Mouse (Mus musculus): ENCODE results near the gene Ccdc12. TPM values are rescaled to one million over a fixed set of nuclear protein-coding genes. Genes with fewer than 3 reads are reported as not detected.
A peak's percentile ranks its signal among the peaks of the same experiment; 100 is the strongest.

Ccdc12 gene
- total RNA-seq, 2 experiments from 2014 or later, result 50.2 to 66.0 TPM

DNA sequence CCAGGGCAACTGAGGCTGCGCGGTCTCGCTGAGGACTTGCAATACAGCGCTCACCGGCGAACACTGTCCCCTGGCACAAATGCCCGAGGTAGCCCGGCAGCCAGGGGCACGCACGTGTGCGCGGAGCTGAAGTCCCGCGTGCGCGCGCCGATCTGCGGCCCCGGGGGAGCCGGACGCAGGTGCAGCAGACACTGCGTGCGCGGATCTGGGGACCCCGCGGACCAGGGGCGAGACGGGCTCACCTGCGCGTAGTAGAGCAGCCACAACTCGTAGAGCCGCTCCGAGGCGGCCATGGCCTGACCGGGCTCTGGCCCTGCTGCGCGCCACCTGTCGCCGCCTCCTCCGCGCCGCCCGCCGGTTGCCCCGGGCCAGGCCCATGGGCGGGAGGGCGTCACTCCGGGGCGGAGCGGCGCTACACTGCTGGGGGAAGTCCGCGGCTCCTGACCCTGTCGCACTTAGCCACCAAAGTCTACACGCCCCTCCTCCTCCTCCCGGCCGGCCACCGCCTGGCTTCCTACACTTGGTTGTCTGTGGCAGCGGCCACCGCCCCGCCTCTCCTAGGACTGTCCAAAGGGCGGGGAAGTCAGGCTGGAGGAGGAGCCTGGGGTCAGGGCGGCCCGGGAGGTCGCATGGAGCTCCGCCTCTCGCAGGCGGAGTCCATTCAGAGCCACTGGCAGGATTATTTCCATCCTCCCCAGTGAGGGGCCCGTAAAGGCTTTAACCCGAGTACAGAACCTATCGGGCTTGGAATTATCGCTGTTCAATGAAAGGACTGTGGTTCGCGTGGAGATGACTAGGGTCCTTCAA lies 2.4 kb upstream of the Ccdc12 start, which contains the start of gene Nbeal2:
Gene Nbeal2, minus strand, starts transcription at position 507 of the 807 bp plus-strand sequence.
- peak within 1 kb of the TSS; percentile 100 for H3K27ac ChIP-seq
- TF ChIP-seq CTCF (conservative IDR thresholded peaks at IDR 0.05), result no peak; the same call in 1 of the 2 replicates
- DNase-seq (ENCODE audit: low spot score in 2 of 2), result peak; percentile 78 to 83
- peak within 1 kb of the TSS; percentile 78 for H3K4me3 ChIP-seq

DNA sequence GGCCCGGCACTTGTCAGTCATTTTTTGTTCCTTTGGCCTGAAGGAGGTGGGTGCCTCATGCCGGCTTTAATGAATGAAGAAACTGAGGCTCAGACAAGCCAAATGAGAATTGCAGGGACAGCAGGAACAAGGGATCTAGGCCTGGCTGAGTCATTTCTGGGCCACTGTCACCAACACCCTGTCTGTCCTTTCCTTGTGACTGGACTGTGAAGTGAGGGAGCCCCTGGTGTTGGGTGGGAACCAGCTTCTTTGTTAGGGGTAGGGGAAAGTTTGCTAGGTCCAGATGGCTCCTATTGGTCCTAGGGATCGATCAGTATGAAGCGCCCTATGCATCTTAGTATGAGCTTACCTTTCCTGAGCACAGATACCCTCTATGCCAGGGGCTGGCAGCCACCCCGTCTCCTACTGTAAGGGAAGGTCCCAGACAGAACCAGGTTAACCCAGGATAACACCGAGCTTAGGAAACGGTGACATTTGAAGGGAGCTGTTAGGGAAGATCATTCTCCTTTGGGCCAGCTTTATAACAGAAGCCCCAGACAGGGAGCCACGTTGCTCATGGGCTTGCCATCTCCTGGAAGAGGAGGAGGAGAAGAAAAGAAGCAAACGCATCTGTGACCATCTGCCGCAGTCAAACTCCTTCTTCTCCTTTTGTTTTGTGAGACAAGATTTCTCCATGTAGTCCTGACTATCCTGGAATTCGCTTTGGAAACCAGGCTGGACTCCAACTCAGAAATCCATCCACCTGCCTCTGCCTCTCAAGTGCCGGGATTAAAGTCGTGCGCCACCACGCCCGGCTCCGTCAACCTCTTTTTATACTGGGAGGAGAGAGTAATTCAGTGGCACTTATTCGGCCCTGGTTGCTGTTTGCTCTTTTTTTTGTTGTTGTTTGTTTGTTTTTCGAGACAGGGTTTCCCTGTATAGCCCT lies 1.3 kb upstream of the Ccdc12 start:
- Histone ChIP-seq H3K4me3 (peak overlapping the region; percentile 78), H3K27ac (peak overlapping the region; percentile 100)
- no peak for DNase-seq (ENCODE audit: low spot score in 2 of 2)
- TF ChIP-seq CTCF (conservative IDR thresholded peaks at IDR 0.05), result no peak

DNA sequence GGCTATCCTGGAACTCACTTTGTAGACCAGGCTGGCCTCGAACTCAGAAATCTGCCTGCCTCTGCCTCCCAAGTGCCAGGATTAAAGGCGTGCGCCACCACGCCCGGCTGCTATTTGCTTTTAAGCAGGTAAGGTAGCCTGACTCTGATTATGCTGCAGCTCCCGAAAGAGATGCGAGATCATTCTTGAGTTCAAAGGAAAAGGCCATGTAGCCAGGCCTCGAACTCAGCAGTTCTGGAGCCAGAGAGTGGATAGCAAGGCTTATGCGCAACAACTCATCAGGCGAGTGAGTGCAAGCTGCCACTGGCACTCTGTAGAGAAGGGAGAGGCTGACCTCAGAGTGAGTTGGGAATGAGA lies 674 bp upstream of the Ccdc12 start:
- peak overlapping the region; percentile 73 for H3K4me3 ChIP-seq
- no peak for TF ChIP-seq CTCF (conservative IDR thresholded peaks at IDR 0.05)
- H3K27ac ChIP-seq, result peak overlapping the region; percentile 100
- DNase-seq (ENCODE audit: low spot score in 2 of 2), result no peak

DNA sequence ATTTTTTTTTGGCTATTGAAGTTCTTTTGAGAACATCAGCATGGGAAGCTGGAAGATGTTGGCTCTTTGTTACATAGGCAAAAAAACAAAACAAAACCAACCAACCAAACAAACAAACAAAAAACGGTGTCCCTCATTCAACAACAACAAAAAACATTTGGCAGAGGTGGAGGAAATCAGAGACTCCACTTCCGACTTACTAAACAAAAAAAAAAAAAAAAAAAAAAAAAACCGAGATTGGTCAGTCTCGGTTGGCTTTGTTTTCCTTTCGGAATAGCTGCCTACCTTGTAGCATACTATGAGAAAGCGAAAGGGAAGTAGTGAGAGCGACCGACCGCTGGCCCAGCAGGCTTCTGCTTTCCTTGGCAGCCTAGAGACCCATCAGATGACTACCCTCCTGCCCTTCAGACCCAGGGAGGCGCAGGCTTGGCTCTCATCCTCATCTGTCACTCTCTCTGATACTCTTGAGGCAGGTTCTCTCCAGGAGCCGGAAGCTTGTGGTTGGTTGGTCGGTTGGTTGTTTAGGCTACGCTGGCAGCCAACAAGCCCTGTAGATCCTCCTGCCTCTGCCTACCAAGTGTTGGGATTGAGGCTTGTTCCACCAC lies 1.3 kb downstream of the Ccdc12 start:
- TF ChIP-seq CTCF (conservative IDR thresholded peaks at IDR 0.05), result no peak
- Histone ChIP-seq H3K27ac (peak overlapping the region; percentile 100), H3K4me3 (peak overlapping the region; percentile 73)
- no peak for DNase-seq (ENCODE audit: low spot score in 2 of 2)

DNA sequence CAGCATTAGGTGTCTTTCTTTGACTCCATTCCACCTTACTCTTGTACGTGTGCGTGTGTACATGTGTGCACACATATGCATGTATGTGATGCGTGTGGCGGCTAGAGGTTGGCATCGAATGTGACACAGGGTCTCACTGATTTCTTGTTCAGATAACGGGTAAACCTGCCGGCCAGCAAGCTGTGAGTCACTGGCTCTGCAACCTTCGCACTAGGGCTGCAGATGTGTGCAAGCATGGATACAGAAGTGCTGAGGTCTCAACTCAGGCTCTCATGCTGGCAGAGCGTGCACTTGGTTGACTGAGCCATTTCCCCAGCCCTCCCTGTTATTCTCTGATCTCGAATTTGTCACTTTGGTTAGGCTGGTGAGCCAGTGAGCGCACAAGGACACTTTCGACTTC lies 3.2 kb downstream of the Ccdc12 start:
- H3K4me3 ChIP-seq, result no peak overlapping the region
- DNase-seq (ENCODE audit: low spot score in 2 of 2), result no peak
- TF ChIP-seq CTCF (conservative IDR thresholded peaks at IDR 0.05), result no peak
- no peak overlapping the region for H3K27ac ChIP-seq

DNA sequence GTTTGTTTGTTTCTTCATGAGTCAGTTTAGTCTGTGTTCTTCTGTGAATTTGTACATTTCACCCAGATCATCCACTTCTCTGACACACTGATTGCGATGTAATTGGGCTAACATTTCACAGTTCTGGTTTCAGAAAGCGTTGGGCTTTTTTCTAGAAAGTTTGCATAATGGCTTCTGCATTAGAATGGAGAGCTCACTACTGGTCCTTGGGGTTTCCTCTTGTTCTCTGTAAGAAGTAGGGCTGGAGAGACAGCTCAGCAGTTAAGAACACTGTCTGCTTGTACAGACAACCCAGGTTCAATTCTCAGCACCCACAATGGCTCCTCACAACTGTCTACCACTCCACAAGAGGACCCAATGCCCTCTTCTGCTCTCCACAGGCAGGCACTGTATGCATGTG lies 3.9 kb downstream of the Ccdc12 start:
- DNase-seq (ENCODE audit: low spot score in 2 of 2), result no peak
- Histone ChIP-seq H3K4me3 (no peak overlapping the region), H3K27ac (peak overlapping the region; percentile 59; the same call in 1 of the 2 replicates)
- TF ChIP-seq CTCF (conservative IDR thresholded peaks at IDR 0.05), result no peak

DNA sequence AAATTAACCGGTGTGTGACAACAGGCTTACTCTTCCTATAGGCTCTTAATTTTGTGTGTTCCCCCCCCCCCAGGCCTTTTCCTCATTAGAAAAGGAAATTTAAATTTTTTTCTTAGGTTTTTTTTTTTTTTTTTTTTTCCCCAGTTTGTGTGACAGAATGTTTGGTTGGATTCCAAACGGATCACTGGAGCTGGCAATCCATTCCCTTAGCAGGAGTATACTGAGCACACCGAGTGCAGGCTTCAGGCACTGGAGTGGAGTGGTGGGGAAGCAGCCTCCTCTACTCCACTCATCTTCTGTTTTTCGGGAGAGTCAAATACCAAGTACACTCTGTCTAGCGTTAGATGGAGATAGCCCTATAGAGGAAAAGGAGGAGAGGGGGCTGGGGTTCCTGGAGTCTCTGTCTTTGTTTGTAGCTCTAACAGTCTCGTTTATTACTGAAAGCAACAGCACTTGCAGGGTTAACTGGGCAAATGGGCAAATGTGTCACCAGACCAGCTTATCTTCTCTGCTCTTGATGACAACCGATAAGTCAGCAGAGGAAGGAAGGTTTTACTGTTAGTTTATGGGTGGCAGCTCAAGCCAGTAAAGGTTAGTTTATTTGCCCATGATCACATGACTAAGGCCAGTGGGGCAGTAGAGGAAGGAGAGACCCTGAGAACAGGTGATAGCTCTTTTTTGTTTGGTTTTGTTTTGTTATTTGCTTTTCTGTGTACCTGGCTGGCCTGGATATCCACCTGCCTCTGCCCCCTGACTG lies 4.7 kb downstream of the Ccdc12 start:
- peak overlapping the region; percentile 76 for H3K27ac ChIP-seq
- H3K4me3 ChIP-seq, result no peak overlapping the region; the same call in 1 of the 2 replicates
- peak in 1 of 2 experiments; percentile 34 for DNase-seq (ENCODE audit: low spot score in 2 of 2)
- no peak for TF ChIP-seq CTCF (conservative IDR thresholded peaks at IDR 0.05)

DNA sequence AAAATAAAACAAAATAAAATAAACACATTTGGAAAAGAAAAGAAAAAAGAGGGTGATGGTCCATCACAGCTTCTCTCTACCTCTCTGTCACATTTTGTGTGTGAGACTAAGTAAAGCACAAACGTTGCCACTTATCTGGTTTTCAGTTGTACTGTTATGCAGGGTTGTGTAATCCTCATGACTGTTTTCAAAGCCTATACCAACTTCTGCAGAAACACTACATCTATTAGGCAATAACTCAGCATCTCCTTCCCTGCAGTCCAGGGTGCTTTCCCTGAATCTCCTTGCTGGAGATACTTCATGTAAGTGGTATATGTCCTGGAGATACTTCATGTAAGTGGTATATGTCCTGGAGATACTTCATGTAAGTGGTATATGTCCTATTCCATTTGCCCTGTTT lies 6.5 kb downstream of the Ccdc12 start:
- no peak overlapping the region for H3K27ac ChIP-seq
- no peak for TF ChIP-seq CTCF (conservative IDR thresholded peaks at IDR 0.05)
- no peak overlapping the region for H3K4me3 ChIP-seq
- no peak for DNase-seq (ENCODE audit: low spot score in 2 of 2)

DNA sequence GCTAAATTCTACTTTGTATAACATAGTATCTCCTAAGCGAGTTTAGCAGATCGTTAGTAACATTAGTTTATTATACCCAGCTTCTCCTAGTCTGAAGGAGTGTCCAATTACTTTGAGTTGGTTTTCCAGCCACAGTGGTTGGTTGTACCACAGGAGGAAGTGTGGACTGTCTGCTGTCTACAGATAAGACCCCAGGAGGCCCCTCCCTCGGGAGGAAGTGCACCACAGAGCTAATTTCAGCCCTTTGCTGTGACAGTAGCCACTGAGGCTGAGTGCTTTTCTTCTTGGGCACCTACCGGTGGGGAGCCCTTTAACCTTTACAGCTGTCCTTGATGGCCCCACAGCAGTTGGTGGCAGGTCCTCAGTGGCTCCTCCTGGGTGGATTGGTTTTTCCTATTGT lies 9.6 kb downstream of the Ccdc12 start:
- H3K4me3 ChIP-seq, result no peak overlapping the region
- no peak for TF ChIP-seq CTCF (conservative IDR thresholded peaks at IDR 0.05)
- H3K27ac ChIP-seq, result peak overlapping the region; percentile 59; the same call in 1 of the 2 replicates
- no peak for DNase-seq (ENCODE audit: low spot score in 2 of 2)

DNA sequence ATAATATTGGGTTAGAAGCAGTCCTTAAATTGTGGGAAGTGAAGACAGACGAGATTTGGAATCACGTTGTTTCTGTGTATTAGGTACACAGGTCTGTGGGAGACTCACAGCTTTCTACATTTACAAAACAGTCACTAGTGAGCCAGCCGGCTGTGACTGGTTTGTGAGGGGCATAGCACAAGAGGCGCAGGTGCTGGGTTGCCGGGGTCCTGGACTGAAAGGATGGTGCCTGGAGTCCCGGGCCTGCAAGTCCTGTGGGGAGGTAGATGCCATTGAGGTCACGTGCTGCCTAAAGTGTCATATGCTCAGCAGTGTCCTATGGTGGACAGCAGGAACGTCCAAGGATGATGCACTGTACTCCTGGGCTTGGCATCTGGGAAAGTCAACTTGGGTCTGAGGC lies 10.1 kb downstream of the Ccdc12 start:
- Histone ChIP-seq H3K27ac (peak overlapping the region; percentile 47; the same call in 1 of the 2 replicates), H3K4me3 (no peak overlapping the region)
- no peak for DNase-seq (ENCODE audit: low spot score in 2 of 2)
- TF ChIP-seq CTCF (conservative IDR thresholded peaks at IDR 0.05), result no peak

DNA sequence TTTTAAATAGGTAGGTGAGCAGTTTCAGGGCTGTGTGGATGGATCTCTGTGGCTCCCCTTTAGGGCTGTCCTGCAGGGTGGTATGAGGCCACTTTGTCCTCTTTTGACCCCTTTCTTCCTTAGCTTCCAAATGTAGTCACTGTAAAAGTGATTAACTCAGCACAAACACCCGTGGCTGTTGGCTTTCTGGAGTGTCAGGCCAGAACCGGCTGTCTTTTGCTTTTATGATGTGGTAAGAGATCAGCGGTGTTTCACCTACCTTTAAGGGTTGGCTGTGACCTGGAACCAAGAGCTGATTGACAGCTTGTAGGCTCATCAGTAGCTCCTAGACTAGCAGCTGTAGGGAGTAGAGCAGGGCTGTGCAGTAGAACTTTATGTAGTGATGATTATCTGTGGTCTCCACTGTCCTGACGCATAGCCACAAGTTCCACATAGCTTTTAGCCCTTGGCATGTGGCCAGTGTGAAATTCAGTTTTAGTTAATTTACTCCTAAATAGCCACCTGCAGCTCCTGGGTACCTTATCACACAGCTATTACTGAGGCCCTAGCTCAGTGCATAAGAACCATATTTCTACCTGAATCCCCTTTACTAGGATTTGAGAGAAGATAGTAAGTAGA lies 11.0 kb downstream of the Ccdc12 start:
- no peak for DNase-seq (ENCODE audit: low spot score in 2 of 2)
- Histone ChIP-seq H3K27ac (no peak overlapping the region), H3K4me3 (no peak overlapping the region)
- TF ChIP-seq CTCF (conservative IDR thresholded peaks at IDR 0.05), result no peak
